Mouse (Mus musculus) limb, embryonic 13.5 days (tissue): ENCODE measurements around the gene Fto. TPM values are rescaled to one million over a fixed set of nuclear protein-coding genes. Genes with fewer than 3 reads are reported as not detected.

Experiments used
- ATAC-seq: fragments of 200-750 bp; cut with Nextera tagmentation; 2 replicates; pipeline ENCODE4 v1.8.0; 2017; ENCODE audit warnings: low read depth, moderate number of reproducible peaks, moderate TSS enrichment; ENCODE audit not compliant: low FRiP score
- H3K27ac ChIP-seq: fragments of 300-500 bp; sonication (generic); 2 replicates; pipeline ENCODE4 v1.5.1; 2015; ENCODE audit warnings: inconsistent platforms, mild to moderate bottlenecking, moderate library complexity
- H3K27me3 ChIP-seq: fragments of 300-500 bp; sonication (generic); 2 replicates; pipeline ENCODE4 v1.6.1; 2015; ENCODE audit warnings: mild to moderate bottlenecking, inconsistent platforms
- H3K36me3 ChIP-seq: fragments of 300-500 bp; sonication (generic); 2 replicates; pipeline ENCODE4 v1.6.1; 2015; ENCODE audit warnings: inconsistent platforms, mild to moderate bottlenecking, moderate library complexity
- H3K4me1 ChIP-seq: fragments of 300-500 bp; sonication (generic); 2 replicates; pipeline ENCODE4 v1.6.1; 2015; ENCODE audit warnings: inconsistent platforms
- H3K4me2 ChIP-seq: fragments of 300-500 bp; sonication (generic); replicated peaks from 2 replicates; pipeline ENCODE4 v1.6.1; 2015; ENCODE audit warnings: inconsistent platforms, mild to moderate bottlenecking, moderate library complexity
- H3K4me3 ChIP-seq: fragments of 300-500 bp; sonication (generic); 2 replicates; pipeline ENCODE4 v1.5.1; 2015; ENCODE audit warnings: moderate library complexity, mild to moderate bottlenecking, inconsistent platforms
- H3K9ac ChIP-seq: fragments of 300-500 bp; sonication (generic); 2 replicates; pipeline ENCODE4 v1.6.1; 2015; ENCODE audit warnings: mild to moderate bottlenecking, inconsistent platforms
- H3K9me3 ChIP-seq: fragments of 300-500 bp; sonication (generic); 2 replicates; pipeline ENCODE4 v1.6.1; 2016; ENCODE audit warnings: inconsistent platforms
- WGBS: fragments of 180-500 bp; shearing (Covaris S2); methylation state at CpG from one replicate; pipeline ENCODE4 v1.1.7; 2015; 5-methylcytosine and 5-hydroxymethylcytosine counted together
- polyA plus RNA-seq: library from polyadenylated mRNA; unstranded; fragments of >200 nt; fragmentation: Nextera tagmentation; extraction: Ambion mirVana; gene quantifications from 2 replicates; pipeline ENCODE4 v1.2.1, GENCODE M21; 2015

Fto gene
- polyA plus RNA-seq, 1 experiment from 2014 or later, result 106 TPM

- no peak overlapping the region for H3K9ac ChIP-seq
- H3K27me3 ChIP-seq, result peaks cover 34% of the 10 kb centered on the region
- no peak for ATAC-seq
- 39% methylated on average over 7 of the region's 7 CpGs for WGBS
- H3K36me3 ChIP-seq, result no peaks in the 10 kb centered on the region
- H3K27ac ChIP-seq, result no peak overlapping the region
- no peaks in the 10 kb centered on the region for H3K9me3 ChIP-seq
- no peak overlapping the region for H3K4me2 ChIP-seq
- H3K4me3 ChIP-seq, result no peak overlapping the region
- H3K4me1 ChIP-seq, result peaks cover 73% of the 10 kb centered on the region
These were observed 257.5 kb downstream of the Fto start for GRCm38 (mm10) chr8:91570809-91571208.

GRCm38 (mm10) chr8:91571978-91572377 is 258.7 kb downstream of the Fto start:
- Histone ChIP-seq H3K4me1 (peaks cover 75% of the 10 kb centered on the region), H3K4me3 (no peak overlapping the region), H3K9me3 (no peaks in the 10 kb centered on the region), H3K9ac (no peak overlapping the region), H3K27ac (no peak overlapping the region; the same call in 1 of the 2 replicates), H3K27me3 (peaks cover 40% of the 10 kb centered on the region), H3K4me2 (no peak overlapping the region), H3K36me3 (no peaks in the 10 kb centered on the region)
- ATAC-seq, result no peak
- WGBS, result 36% methylated on average over 4 of the region's 4 CpGs

GRCm38 (mm10) chr8:91572630-91573029 is 259.3 kb downstream of the Fto start:
- Histone ChIP-seq H3K4me2 (peak overlapping the region; percentile 2; the same call in 1 of the 2 replicates), H3K4me3 (no peak overlapping the region), H3K27ac (no peak overlapping the region; the same call in 1 of the 2 replicates), H3K9ac (no peak overlapping the region), H3K36me3 (no peaks in the 10 kb centered on the region), H3K27me3 (peaks cover 45% of the 10 kb centered on the region), H3K4me1 (peaks cover 72% of the 10 kb centered on the region), H3K9me3 (no peaks in the 10 kb centered on the region)
- ATAC-seq, result no peak
- 21% methylated on average over 4 of the region's 4 CpGs for WGBS

GRCm38 (mm10) chr8:91575576-91575975 is 262.3 kb downstream of the Fto start:
- Histone ChIP-seq H3K4me3 (no peak overlapping the region), H3K9me3 (no peaks in the 10 kb centered on the region), H3K36me3 (no peaks in the 10 kb centered on the region), H3K9ac (no peak overlapping the region), H3K27me3 (peaks cover 35% of the 10 kb centered on the region), H3K4me2 (no peak overlapping the region), H3K27ac (no peak overlapping the region), H3K4me1 (peaks cover 51% of the 10 kb centered on the region)
- WGBS, result 8% methylated on average over 3 of the region's 3 CpGs
- no peak for ATAC-seq

- 13% methylated on average over 17 of the region's 17 CpGs for WGBS
- H3K4me3 ChIP-seq, result no peak overlapping the region
- no peaks in the 10 kb centered on the region for H3K9me3 ChIP-seq
- peaks cover 35% of the 10 kb centered on the region for H3K27me3 ChIP-seq
- H3K4me2 ChIP-seq, result no peak overlapping the region
- peaks cover 43% of the 10 kb centered on the region for H3K4me1 ChIP-seq
- H3K9ac ChIP-seq, result no peak overlapping the region
- no peaks in the 10 kb centered on the region for H3K36me3 ChIP-seq
- H3K27ac ChIP-seq, result no peak overlapping the region
- no peak for ATAC-seq
These were observed 263.0 kb downstream of the Fto start for GRCm38 (mm10) chr8:91576086-91576917.

GRCm38 (mm10) chr8:91576918-91577241 is 263.6 kb downstream of the Fto start:
- H3K9ac ChIP-seq, result no peak overlapping the region
- H3K4me3 ChIP-seq, result no peak overlapping the region
- H3K27me3 ChIP-seq, result peaks cover 35% of the 10 kb centered on the region
- no peak overlapping the region for H3K27ac ChIP-seq
- peaks cover 38% of the 10 kb centered on the region for H3K4me1 ChIP-seq
- WGBS, result 24% methylated on average over 6 of the region's 6 CpGs
- H3K4me2 ChIP-seq, result no peak overlapping the region
- no peaks in the 10 kb centered on the region for H3K9me3 ChIP-seq
- ATAC-seq, result no peak
- H3K36me3 ChIP-seq, result no peaks in the 10 kb centered on the region

- ATAC-seq, result no peak
- Histone ChIP-seq H3K4me3 (no peak overlapping the region), H3K4me2 (no peak overlapping the region), H3K9me3 (no peaks in the 10 kb centered on the region), H3K36me3 (no peaks in the 10 kb centered on the region), H3K27ac (no peak overlapping the region), H3K27me3 (peaks cover 31% of the 10 kb centered on the region), H3K4me1 (peaks cover 30% of the 10 kb centered on the region), H3K9ac (no peak overlapping the region)
- 84% methylated on average over 3 of the region's 3 CpGs for WGBS
These were observed 264.3 kb downstream of the Fto start for GRCm38 (mm10) chr8:91577605-91578004.

GRCm38 (mm10) chr8:91584620-91585415 is 271.5 kb downstream of the Fto start:
- no peak for ATAC-seq
- Histone ChIP-seq H3K27ac (no peak overlapping the region), H3K4me1 (0 out of 2 replicates have a peak, but pooled peaks cover 8% of the 10 kb centered on the region), H3K27me3 (peaks cover 20% of the 10 kb centered on the region; the same call in 1 of the 2 replicates), H3K36me3 (no peaks in the 10 kb centered on the region), H3K4me2 (no peak overlapping the region), H3K9ac (no peak overlapping the region), H3K4me3 (no peak overlapping the region), H3K9me3 (no peaks in the 10 kb centered on the region)
- 73% methylated on average over 11 of the region's 11 CpGs for WGBS

GRCm38 (mm10) chr8:91592436-91593105 is 279.2 kb downstream of the Fto start:
- Histone ChIP-seq H3K4me2 (peak overlapping the region; percentile 53), H3K4me3 (no peak overlapping the region)
- 7% methylated on average over 10 of the region's 10 CpGs for WGBS

GRCm38 (mm10) chr8:91593202-91593781 is 280.0 kb downstream of the Fto start:
- Histone ChIP-seq H3K27me3 (peaks cover 73% of the 10 kb centered on the region), H3K4me2 (peak overlapping the region; percentile 53), H3K9ac (no peak overlapping the region), H3K36me3 (no peaks in the 10 kb centered on the region), H3K9me3 (no peaks in the 10 kb centered on the region), H3K4me1 (peaks cover 21% of the 10 kb centered on the region), H3K27ac (no peak overlapping the region), H3K4me3 (no peak overlapping the region)
- 15% methylated on average over 12 of the region's 12 CpGs for WGBS
- no peak for ATAC-seq

More at GRCm38 (mm10) chr8:91592436-91593105, 279.2 kb downstream of the Fto start:
- Histone ChIP-seq H3K27ac (no peak overlapping the region), H3K9me3 (no peaks in the 10 kb centered on the region), H3K9ac (no peak overlapping the region), H3K36me3 (no peaks in the 10 kb centered on the region), H3K27me3 (peaks cover 76% of the 10 kb centered on the region), H3K4me1 (peaks cover 21% of the 10 kb centered on the region)
- ATAC-seq, result no peak

GRCm38 (mm10) chr8:91599349-91599837 is 286.1 kb downstream of the Fto start:
- Histone ChIP-seq H3K4me2 (no peak overlapping the region), H3K27me3 (peaks cover 46% of the 10 kb centered on the region), H3K9me3 (no peaks in the 10 kb centered on the region), H3K27ac (no peak overlapping the region), H3K4me3 (no peak overlapping the region), H3K4me1 (no peaks in the 10 kb centered on the region), H3K9ac (no peak overlapping the region), H3K36me3 (peaks cover 4% of the 10 kb centered on the region; the same call in 1 of the 2 replicates)
- WGBS, result 25% methylated on average over 14 of the region's 14 CpGs
- no peak for ATAC-seq
